Mouse (Mus musculus) thymus, adult 2 months (tissue): ENCODE measurements around the gene Hpcal1.

Experiments used
- CTCF ChIP-seq: fragments of 200-500 bp; IDR thresholded peaks from 2 replicates; pipeline ENCODE4 v1.5.1; 2012; ENCODE audit warnings: mild to moderate bottlenecking, control low read depth, low read length, moderate library complexity, borderline replicate concordance; ENCODE audit not compliant: control insufficient read depth, poor library complexity, insufficient read depth; ENCODE audit errors: extremely low read depth
- POLR2A ChIP-seq: fragments of 200-500 bp; IDR thresholded peaks from 2 replicates; pipeline ENCODE4 v1.6.1; 2012; ENCODE audit warnings: mild to moderate bottlenecking, low read length, control low read depth, moderate library complexity; ENCODE audit not compliant: control insufficient read depth, poor library complexity, insufficient read depth; ENCODE audit errors: extremely low read depth

GRCm38 (mm10) chr12:17703866-17704265 is 13.2 kb downstream of the Hpcal1 start:
- TF ChIP-seq CTCF: no peak
- no peak for TF ChIP-seq POLR2A
